Mouse (Mus musculus): ENCODE measurements around the gene Eng. TPM values are rescaled to one million over a fixed set of nuclear protein-coding genes. Genes with fewer than 3 reads are reported as not detected.
A peak's percentile ranks its signal among the peaks of the same experiment; 100 is the strongest.

Eng gene
- polyA plus RNA-seq, 1 experiment from 2014 or later: 33.0 TPM

DNA sequence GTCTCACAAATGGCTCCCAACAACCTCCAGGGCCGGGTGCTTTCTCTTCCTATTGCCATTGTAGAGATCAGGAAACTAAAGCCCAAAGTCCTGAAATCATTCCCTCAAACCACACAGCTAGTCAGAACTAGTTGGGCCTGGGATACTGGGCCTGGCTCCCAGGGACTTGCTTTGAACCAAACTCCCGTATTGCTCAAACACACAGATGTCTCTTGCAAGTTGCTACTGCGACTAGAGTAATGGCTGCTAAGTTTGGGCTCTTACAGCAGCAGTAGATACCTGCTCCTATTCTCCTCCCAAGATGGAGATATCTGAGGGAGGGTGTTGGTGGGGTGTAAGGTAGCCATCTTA lies 9.0 kb downstream of the Eng start:
- no peak overlapping the region for H3K27ac ChIP-seq
- H3K9ac ChIP-seq: no peak overlapping the region
- peaks cover 5% of the 10 kb centered on the region; the same call in 1 of the 2 replicates for H3K4me1 ChIP-seq
- 84% methylated on average over 3 of the region's 3 CpGs for WGBS
- no peak overlapping the region for H3K4me3 ChIP-seq
- no peaks in the 10 kb centered on the region for H3K27me3 ChIP-seq (replicated peaks)
- H3K4me2 ChIP-seq (replicated peaks): no peak overlapping the region
- ATAC-seq (ENCODE audit: low FRiP score, low read depth): no peak
- no peaks in the 10 kb centered on the region for H3K9me3 ChIP-seq
- H3K36me3 ChIP-seq: no peaks in the 10 kb centered on the region

DNA sequence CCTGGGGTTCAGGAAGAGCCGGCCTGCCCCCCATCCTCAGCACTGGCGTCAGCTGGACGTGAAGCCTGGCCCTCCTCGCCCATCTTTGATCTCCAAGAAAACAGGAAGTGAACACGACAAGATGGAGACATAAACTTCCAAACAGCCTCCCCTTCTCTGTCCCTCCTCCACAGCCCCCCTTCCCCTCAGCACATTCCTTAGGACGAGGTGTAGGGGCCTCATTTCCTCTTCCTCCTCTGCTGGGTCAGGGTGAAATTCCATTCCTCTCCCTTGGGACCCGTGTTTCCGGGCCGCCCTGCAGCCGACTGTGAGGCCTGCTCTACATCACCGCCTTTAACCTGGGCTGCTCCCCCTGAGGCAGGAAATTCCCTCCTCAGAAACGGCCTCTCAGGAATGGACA lies 9.4 kb downstream of the Eng start:
- Histone ChIP-seq H3K4me2 (replicated peaks) (no peak overlapping the region), H3K27me3 (replicated peaks) (no peaks in the 10 kb centered on the region), H3K27ac (no peak overlapping the region), H3K9me3 (no peaks in the 10 kb centered on the region), H3K4me3 (no peak overlapping the region), H3K36me3 (no peaks in the 10 kb centered on the region), H3K9ac (no peak overlapping the region), H3K4me1 (peaks cover 5% of the 10 kb centered on the region; the same call in 1 of the 2 replicates)
- ATAC-seq (ENCODE audit: low FRiP score, low read depth): no peak
- 65% methylated on average over 12 of the region's 12 CpGs for WGBS

DNA sequence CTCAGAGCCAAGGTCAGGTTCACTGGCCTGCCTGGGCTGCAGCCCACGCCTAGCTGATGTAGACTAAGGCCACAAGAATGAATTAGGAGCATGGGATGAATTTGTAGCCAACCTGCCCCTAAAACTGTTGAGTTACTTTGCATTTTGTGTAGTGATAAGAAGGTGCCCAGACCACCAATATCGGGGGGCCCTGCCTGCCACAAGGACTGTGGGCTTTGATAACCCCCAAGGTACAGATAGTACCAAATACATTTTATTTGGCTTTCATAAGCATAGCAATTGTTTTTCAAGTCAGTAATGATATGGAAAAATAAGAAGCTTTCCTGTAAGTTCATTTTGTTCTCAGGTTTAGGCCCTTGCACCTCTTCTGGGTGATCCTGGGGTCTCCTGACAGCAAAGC lies 12.5 kb downstream of the Eng start:
- Histone ChIP-seq H3K36me3 (no peaks in the 10 kb centered on the region), H3K4me3 (no peak overlapping the region)
- no peak for ATAC-seq (ENCODE audit: low FRiP score, low read depth)

DNA sequence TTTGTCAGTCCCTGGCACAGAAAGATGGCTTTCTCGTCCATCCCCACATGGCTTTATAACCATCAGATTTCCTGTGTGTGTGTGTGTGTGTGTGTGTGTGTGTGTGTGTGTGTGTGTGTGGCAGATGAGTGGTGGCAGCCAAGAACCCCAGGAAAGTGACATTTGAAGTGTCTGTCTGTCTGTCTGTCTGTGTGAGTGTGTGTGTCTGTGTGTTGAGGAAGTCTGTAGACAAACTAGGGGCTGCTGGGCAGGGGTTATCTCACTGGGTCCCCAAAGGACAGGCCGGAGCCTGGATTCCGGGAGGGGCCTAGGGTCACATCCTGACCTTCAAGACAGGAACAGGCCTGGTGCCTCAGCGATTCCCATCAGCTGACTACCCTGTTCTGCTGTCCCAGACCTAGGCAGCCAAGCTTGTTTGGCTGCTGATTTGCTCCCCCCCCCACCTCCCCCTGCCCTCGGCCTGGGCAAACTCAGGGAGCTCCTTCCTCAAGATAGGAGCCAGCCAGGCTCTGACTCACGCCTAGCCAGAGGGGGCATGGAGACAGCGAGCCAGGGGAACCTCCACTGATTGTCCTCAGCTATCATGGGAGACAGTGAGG lies 15.2 kb downstream of the Eng start:
- Histone ChIP-seq H3K27me3 (replicated peaks) (no peaks in the 10 kb centered on the region), H3K4me3 (no peak overlapping the region), H3K4me1 (no peaks in the 10 kb centered on the region), H3K27ac (no peak overlapping the region), H3K4me2 (replicated peaks) (no peak overlapping the region), H3K9ac (0 out of 2 replicates have a peak overlapping the region, but pooled peaks have one; percentile 8), H3K36me3 (no peaks in the 10 kb centered on the region), H3K9me3 (no peaks in the 10 kb centered on the region)
- no peak for ATAC-seq (ENCODE audit: low FRiP score, low read depth)
- 69% methylated on average over 7 of the region's 7 CpGs for WGBS

More for the DNA sequence above, 12.5 kb downstream of the Eng start:
- Histone ChIP-seq H3K4me2 (replicated peaks) (no peak overlapping the region), H3K4me1 (peaks cover 5% of the 10 kb centered on the region; the same call in 1 of the 2 replicates), H3K27me3 (replicated peaks) (no peaks in the 10 kb centered on the region), H3K9ac (no peak overlapping the region), H3K9me3 (no peaks in the 10 kb centered on the region), H3K27ac (no peak overlapping the region)
- WGBS: 93% methylated on average over 2 of the region's 2 CpGs

DNA sequence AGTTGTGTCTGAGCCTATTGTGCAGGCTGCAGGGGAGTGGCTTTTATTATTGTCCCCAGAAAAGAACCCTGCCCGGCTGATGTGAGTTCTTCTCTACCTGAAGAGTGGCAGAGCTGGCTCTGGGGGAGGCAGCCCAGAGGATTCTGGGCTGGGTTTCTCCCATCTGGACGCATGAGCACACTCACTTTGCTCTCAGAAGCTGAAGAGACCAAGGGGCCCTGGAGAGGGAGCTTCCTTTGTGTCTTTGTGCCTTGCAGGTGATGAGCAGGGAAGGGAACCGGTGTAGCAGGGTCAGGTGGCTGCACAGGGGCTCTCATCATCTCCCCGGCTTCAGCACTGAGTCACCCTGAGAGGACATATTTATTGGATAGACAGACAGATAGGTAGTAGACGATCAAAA lies 15.9 kb downstream of the Eng start:
- no peaks in the 10 kb centered on the region for H3K36me3 ChIP-seq
- 0 out of 2 replicates have a peak overlapping the region, but pooled peaks have one; percentile 8 for H3K9ac ChIP-seq
- no peak overlapping the region for H3K4me3 ChIP-seq
- 55% methylated on average over 5 of the region's 5 CpGs for WGBS
- H3K27ac ChIP-seq: 0 out of 2 replicates have a peak overlapping the region, but pooled peaks have one; percentile 7
- no peaks in the 10 kb centered on the region for H3K27me3 ChIP-seq (replicated peaks)
- H3K4me2 ChIP-seq (replicated peaks): no peak overlapping the region
- no peak for ATAC-seq (ENCODE audit: low FRiP score, low read depth)
- no peaks in the 10 kb centered on the region for H3K9me3 ChIP-seq
- H3K4me1 ChIP-seq: no peaks in the 10 kb centered on the region

DNA sequence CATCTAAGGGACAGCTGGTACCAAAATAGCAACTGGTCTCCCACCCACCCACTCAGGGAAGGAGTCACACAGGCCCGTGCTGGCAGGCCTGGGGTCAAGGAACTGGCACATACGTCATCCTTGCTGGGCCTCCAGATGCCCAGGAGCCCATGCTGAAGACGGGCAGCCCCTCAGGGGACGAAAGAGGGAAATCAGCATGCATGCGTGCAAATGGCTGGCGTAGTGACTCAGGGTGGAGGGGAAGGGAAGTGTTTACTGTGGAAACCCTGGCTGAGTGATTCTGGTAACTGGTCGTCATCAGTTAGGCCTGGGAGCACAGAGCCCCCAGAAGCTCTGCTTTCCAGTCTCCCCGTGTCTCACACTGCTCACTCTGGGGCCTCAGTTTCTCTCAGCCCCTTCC lies 18.9 kb downstream of the Eng start:
- Histone ChIP-seq H3K27me3 (replicated peaks) (no peaks in the 10 kb centered on the region), H3K4me1 (no peaks in the 10 kb centered on the region; the same call in 1 of the 2 replicates), H3K9me3 (no peaks in the 10 kb centered on the region), H3K36me3 (no peaks in the 10 kb centered on the region), H3K27ac (no peak overlapping the region), H3K9ac (no peak overlapping the region), H3K4me2 (replicated peaks) (no peak overlapping the region), H3K4me3 (no peak overlapping the region)
- WGBS: 69% methylated on average over 8 of the region's 8 CpGs
- no peak for ATAC-seq (ENCODE audit: low FRiP score, low read depth)

DNA sequence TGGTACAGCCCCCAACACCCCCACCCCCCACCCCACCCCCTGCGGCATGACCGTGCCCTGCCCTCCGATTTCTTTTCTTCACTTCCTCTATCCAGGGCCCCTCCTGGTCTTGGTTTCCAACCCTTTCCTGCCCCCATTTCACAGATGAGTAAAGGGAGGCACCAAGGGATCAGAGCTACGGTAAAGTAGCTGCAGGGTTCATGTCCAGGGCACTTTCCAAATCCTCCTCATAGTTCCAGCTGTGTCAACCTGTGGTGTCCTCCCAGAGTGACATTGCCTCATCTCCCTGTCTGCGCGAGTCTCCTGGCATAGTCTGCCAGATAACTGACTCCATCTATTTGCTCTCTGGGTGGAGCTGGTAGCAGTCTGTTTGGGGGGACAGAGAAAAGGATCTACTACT lies 19.5 kb downstream of the Eng start:
- no peak for ATAC-seq (ENCODE audit: low FRiP score, low read depth)
- 89% methylated on average over 6 of the region's 6 CpGs for WGBS
- no peaks in the 10 kb centered on the region; the same call in 1 of the 2 replicates for H3K4me1 ChIP-seq
- no peak overlapping the region for H3K27ac ChIP-seq
- no peak overlapping the region for H3K4me3 ChIP-seq
- no peak overlapping the region for H3K4me2 ChIP-seq (replicated peaks)
- H3K9me3 ChIP-seq: no peaks in the 10 kb centered on the region
- no peaks in the 10 kb centered on the region for H3K27me3 ChIP-seq (replicated peaks)
- H3K36me3 ChIP-seq: no peaks in the 10 kb centered on the region
- H3K9ac ChIP-seq: no peak overlapping the region

DNA sequence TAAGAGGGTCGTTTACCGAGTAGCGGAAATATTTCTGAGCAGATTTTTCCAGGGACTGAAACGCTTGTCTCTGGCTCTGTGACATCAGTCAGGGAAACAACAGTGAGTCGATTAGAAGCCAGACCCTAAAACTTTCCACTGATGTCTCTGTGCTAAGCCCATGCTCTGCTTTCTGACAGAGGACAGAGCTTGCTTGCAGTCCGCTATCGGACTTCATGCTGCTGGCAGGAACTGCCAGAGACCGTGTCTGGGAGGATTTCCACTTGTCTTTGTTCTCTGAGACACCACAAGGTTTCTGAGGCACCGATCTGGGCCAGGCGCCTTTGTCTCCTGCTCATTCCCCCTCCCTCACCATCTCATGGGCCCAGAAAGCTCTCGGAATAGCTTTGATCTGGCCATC lies 21.4 kb downstream of the Eng start:
- Histone ChIP-seq H3K4me1 (no peaks in the 10 kb centered on the region; the same call in 1 of the 2 replicates), H3K9ac (no peak overlapping the region), H3K9me3 (no peaks in the 10 kb centered on the region), H3K36me3 (no peaks in the 10 kb centered on the region), H3K4me2 (replicated peaks) (no peak overlapping the region), H3K27me3 (replicated peaks) (no peaks in the 10 kb centered on the region), H3K27ac (no peak overlapping the region), H3K4me3 (no peak overlapping the region)
- no peak for ATAC-seq (ENCODE audit: low FRiP score, low read depth)
- 35% methylated on average over 11 of the region's 11 CpGs for WGBS

DNA sequence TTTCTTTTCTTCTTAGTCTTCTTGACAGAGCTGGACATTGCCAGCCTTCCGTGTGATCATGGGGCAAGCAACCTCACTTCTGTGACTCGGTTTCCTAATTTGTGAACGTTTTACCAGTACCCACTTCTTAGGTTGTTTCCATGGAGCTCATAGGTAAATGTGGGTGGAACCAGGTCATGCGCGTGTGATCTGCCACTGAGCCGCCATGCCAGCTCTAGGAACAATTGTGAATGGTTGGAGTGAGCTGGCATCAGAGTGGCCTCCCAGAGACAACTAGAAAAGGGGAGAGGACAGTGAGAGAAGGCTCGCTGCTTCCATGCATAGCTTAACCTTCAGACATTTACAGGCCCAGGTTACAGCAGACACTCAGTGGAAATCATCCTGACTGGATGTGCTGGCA lies 21.8 kb downstream of the Eng start:
- 77% methylated on average over 7 of the region's 7 CpGs for WGBS
- Histone ChIP-seq H3K27ac (no peak overlapping the region), H3K9ac (no peak overlapping the region), H3K4me3 (no peak overlapping the region), H3K4me2 (replicated peaks) (no peak overlapping the region), H3K4me1 (no peaks in the 10 kb centered on the region; the same call in 1 of the 2 replicates), H3K27me3 (replicated peaks) (no peaks in the 10 kb centered on the region), H3K9me3 (no peaks in the 10 kb centered on the region), H3K36me3 (no peaks in the 10 kb centered on the region)
- no peak for ATAC-seq (ENCODE audit: low FRiP score, low read depth)

DNA sequence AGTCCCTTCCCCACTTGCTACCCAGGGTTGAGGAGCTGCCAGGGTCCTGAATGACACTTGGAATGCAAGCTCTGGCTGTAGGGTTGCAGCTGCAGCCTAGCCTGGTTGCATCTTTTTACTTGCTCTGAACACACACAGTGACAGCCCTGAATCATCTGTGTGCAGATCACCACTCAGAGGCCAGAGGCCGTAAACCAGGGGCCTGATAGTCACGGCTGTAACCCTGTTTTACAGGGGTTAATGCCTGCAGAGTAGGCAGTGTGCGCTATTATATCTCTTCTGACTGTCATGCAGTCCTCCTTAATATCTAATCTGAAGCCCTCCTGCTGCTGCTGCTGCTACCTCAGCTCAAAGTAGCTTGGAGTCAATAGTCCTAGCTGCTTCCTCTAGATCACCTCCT lies 23.5 kb downstream of the Eng start:
- WGBS: 61% methylated on average over 3 of the region's 3 CpGs
- Histone ChIP-seq H3K27me3 (replicated peaks) (no peaks in the 10 kb centered on the region), H3K36me3 (no peaks in the 10 kb centered on the region), H3K9ac (no peak overlapping the region), H3K9me3 (no peaks in the 10 kb centered on the region), H3K27ac (no peak overlapping the region), H3K4me2 (replicated peaks) (no peak overlapping the region), H3K4me3 (no peak overlapping the region), H3K4me1 (no peaks in the 10 kb centered on the region; the same call in 1 of the 2 replicates)
- no peak for ATAC-seq (ENCODE audit: low FRiP score, low read depth)

DNA sequence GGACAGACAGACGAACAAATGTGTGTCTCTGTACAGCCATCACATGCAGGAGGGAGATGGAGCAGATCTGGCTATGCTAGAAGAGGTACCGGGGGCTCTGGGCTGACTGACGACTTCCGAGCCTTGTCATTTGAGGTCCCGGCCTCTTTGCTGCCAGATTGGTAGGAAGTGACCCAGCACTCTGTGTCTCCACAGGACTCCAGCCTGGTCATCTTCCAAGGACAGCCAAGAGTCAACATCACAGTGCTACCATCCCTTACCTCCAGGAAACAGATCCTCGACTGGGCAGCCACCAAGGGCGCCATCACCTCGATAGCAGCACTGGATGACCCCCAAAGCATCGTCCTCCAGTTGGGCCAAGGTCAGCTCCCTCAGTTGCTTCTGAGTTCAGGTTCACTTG lies 24.8 kb downstream of the Eng start:
- no peaks in the 10 kb centered on the region; the same call in 1 of the 2 replicates for H3K4me1 ChIP-seq
- no peak overlapping the region for H3K27ac ChIP-seq
- no peaks in the 10 kb centered on the region for H3K27me3 ChIP-seq (replicated peaks)
- H3K4me2 ChIP-seq (replicated peaks): no peak overlapping the region
- H3K4me3 ChIP-seq: no peak overlapping the region
- H3K9ac ChIP-seq: no peak overlapping the region
- ATAC-seq (ENCODE audit: low FRiP score, low read depth): no peak
- 90% methylated on average over 9 of the region's 9 CpGs for WGBS
- no peaks in the 10 kb centered on the region for H3K36me3 ChIP-seq
- no peaks in the 10 kb centered on the region for H3K9me3 ChIP-seq

DNA sequence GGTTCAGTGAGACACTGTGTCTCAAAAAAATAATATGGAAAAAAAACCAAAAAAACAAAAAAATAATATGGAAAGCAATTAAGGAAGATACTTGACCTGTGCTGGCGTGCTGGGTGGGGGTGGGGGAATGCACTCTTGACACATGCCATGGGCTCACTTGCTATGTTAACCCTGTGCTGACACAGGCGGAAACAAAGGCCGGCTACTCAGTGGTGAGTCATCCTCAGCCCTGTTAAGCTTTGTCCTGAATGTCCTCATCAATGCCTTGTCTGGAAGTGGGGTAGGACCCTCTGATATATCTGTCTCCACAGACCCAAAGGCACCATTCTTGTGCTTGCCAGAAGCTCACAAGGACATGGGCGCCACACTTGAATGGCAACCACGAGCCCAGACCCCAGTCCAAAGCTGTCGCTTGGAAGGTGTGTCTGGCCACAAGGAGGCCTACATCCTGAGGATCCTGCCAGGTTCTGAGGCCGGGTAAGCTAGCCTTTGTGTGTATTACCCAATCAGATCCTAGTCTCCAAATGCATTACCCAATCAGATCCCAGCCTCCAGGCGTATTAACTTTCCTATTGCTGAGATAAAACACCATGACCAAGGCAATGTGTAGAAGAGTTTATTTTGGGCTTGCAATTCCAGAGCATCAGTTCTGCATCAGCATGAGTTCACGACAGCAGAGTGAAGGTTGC lies 25.7 kb downstream of the Eng start:
- Histone ChIP-seq H3K4me2 (replicated peaks) (no peak overlapping the region), H3K9me3 (no peaks in the 10 kb centered on the region), H3K27me3 (replicated peaks) (no peaks in the 10 kb centered on the region), H3K4me3 (no peak overlapping the region), H3K9ac (no peak overlapping the region), H3K4me1 (no peaks in the 10 kb centered on the region; the same call in 1 of the 2 replicates), H3K27ac (no peak overlapping the region), H3K36me3 (no peaks in the 10 kb centered on the region)
- WGBS: 73% methylated on average over 9 of the region's 9 CpGs
- no peak for ATAC-seq (ENCODE audit: low FRiP score, low read depth)

Data from neural tube, embryonic 12.5 days (tissue).